Mouse (Mus musculus) heart, postnatal 0 days (tissue): ENCODE measurements around the gene Zfp281. TPM values are rescaled to one million over a fixed set of nuclear protein-coding genes. Genes with fewer than 3 reads are reported as not detected.
A peak's percentile ranks its signal among the peaks of the same experiment; 100 is the strongest.

Experiments
- ATAC-seq: fragments of 200-750 bp; cut with Nextera tagmentation; 2 replicates; pipeline ENCODE4 v1.8.0; 2017; ENCODE audit warnings: low read depth, moderate number of reproducible peaks, moderate library complexity; ENCODE audit not compliant: insufficient read depth
- DNase-seq: peaks from one replicate; pipeline ENCODE4 v3.0.0-alpha.2; 2016; ENCODE audit warnings: low spot score
- H3K27ac ChIP-seq: fragments of 300-500 bp; sonication (generic); 2 replicates; pipeline ENCODE4 v1.5.1; 2014; ENCODE audit warnings: low read depth, mild to moderate bottlenecking
- H3K27me3 ChIP-seq: fragments of 300-500 bp; sonication (generic); 2 replicates; pipeline ENCODE4 v1.6.1; 2014; ENCODE audit warnings: low read length, mixed read lengths; ENCODE audit not compliant: control insufficient read depth, insufficient read depth
- H3K36me3 ChIP-seq: fragments of 300-500 bp; sonication (generic); replicated peaks from 2 replicates; pipeline ENCODE4 v1.6.1; 2014; ENCODE audit warnings: low read length, mixed read lengths; ENCODE audit not compliant: control insufficient read depth, insufficient read depth
- H3K4me1 ChIP-seq: fragments of 300-500 bp; sonication (generic); 2 replicates; pipeline ENCODE4 v1.6.1; 2014; ENCODE audit warnings: antibody characterized with exemption; ENCODE audit not compliant: control insufficient read depth, insufficient read depth
- H3K4me2 ChIP-seq: fragments of 300-500 bp; sonication (generic); 2 replicates; pipeline ENCODE4 v1.6.1; 2014; ENCODE audit warnings: low read depth, mild to moderate bottlenecking, low read length, moderate library complexity
- H3K4me3 ChIP-seq: fragments of 300-500 bp; sonication (generic); 2 replicates; pipeline ENCODE4 v1.5.1; 2014; ENCODE audit warnings: low read depth, low read length
- H3K9ac ChIP-seq: fragments of 300-500 bp; sonication (generic); replicated peaks from 2 replicates; pipeline ENCODE4 v1.6.1; 2014; ENCODE audit warnings: low read depth, low read length, mixed read lengths
- H3K9me3 ChIP-seq: fragments of 300-500 bp; sonication (generic); replicated peaks from 2 replicates; pipeline ENCODE4 v1.6.1; 2016; ENCODE audit warnings: low read length; ENCODE audit not compliant: control insufficient read depth
- CTCF ChIP-seq: IDR thresholded peaks from 2 replicates; pipeline ENCODE4 v1.5.1; 2016; ENCODE audit warnings: antibody characterized with exemption, control low read depth, low read depth
- EP300 ChIP-seq: IDR thresholded peaks from 2 replicates; pipeline ENCODE4 v1.6.1; 2016; ENCODE audit warnings: antibody characterized with exemption, low read depth
- WGBS: fragments of 180-500 bp; shearing (Covaris S2); extraction: QIAGEN DNeasy Blood & Tissue Kit; methylation state at CpG from one replicate; pipeline ENCODE4 v1.1.7; 2014; 5-methylcytosine and 5-hydroxymethylcytosine counted together
- polyA plus RNA-seq: library from polyadenylated mRNA; unstranded; fragments of >200 nt; fragmentation: Nextera tagmentation; extraction: Ambion mirVana; gene quantifications from 2 replicates; pipeline ENCODE4 v1.2.1, GENCODE M21; 2015
- total RNA-seq: library from RNA; depleted of rRNA; stranded (reverse); fragments of >200 nt; gene quantifications from 2 replicates; pipeline ENCODE4 v1.2.3, GENCODE M21; 2014; ENCODE audit warnings: low replicate concordance

Gene Zfp281
- total and polyA plus RNA-seq, 2 experiments from 2014 or later = 8.3 to 16.2 TPM

DNA sequence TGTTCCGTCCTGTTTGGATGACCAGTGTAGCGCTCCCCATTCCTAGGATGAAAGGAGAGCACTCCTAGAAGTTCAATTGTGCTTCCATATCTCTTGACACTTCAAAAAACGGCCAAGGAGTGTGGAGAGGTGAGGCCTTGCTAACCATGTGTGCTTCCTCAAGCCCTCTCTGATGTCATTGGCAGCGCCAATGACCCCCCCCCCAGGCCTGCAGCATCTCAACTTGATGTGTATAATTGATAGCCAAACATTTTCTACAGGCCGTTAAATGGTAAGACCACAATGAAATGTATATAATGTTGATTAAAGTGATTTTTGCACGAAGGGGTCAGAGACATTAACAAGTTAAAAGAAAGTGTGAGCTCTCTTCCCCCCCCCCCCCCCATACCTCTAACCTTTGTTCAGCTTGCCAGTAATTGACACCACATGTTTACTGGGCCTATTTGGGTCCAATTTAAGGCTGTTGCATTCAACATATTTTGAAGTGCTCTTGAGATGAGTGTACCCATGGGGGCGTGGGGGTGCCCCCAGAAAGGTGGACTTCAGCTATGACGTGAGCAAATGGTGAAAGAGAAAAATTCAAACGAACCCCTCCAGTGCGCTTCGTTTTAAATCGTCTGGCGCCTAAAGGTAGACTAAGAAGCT lies 36.8 kb upstream of the Zfp281 start:
- H3K9me3 ChIP-seq = no peaks in the 10 kb centered on the region
- WGBS = 79% methylated on average over 13 of the region's 13 CpGs
- ATAC-seq (no peak), DNase-seq (no peak)
- no peak for TF ChIP-seq CTCF
- TF ChIP-seq EP300 = no peak
- peaks cover 8% of the 10 kb centered on the region; the same call in 1 of the 2 replicates for H3K4me1 ChIP-seq
- no peaks in the 10 kb centered on the region for H3K27me3 ChIP-seq
- H3K27ac ChIP-seq = no peak overlapping the region
- H3K4me2 ChIP-seq = no peak overlapping the region
- H3K4me3 ChIP-seq = no peak overlapping the region
- no peaks in the 10 kb centered on the region for H3K36me3 ChIP-seq
- H3K9ac ChIP-seq = no peak overlapping the region

DNA sequence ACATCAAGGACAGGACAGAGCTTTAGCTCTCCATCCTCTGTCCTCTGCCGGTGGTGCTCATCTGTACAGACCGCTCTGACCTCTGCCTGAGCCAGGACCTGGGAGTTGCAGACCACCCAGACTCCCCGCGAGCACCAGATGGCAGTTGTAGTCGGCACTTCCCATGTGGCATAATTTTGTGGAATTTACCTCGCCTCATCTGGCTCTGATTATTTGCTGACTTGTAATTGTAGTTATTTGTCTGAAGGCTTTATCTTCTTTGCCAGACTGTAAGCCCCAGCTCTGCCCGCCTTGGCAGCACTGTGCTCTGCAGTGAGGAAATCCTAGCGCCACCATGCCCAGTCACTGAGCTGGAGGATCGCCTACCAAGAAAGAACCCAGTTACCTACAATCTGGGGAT lies 35.8 kb upstream of the Zfp281 start:
- no peak overlapping the region for H3K4me3 ChIP-seq

DNA sequence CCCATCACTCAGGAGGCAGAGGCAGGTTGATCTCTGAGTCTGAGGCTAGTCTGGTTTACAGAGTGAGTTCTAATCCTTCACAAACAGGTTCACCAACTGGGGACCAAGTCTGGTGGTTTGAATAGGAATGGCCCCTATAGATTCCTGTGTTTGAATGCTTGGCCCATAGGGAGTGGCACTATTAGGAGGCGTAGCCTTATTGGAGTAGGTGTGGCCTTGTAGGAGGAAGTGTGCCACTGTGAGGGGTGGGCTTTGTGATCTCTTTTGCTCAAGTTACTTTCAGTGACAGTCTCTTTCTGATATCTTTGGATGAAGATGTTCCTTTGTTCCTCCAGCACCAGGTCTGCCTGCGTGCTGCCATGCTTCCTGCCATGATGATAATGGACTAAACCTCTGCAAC lies 32.0 kb upstream of the Zfp281 start:
- 91% methylated on average over 2 of the region's 2 CpGs for WGBS
- H3K9ac ChIP-seq = no peak overlapping the region
- TF ChIP-seq EP300 = no peak
- TF ChIP-seq CTCF = no peak
- H3K4me3 ChIP-seq = no peak overlapping the region
- DNase-seq = no peak
- no peak for ATAC-seq
- no peak overlapping the region for H3K27ac ChIP-seq
- no peaks in the 10 kb centered on the region for H3K27me3 ChIP-seq
- H3K36me3 ChIP-seq = no peaks in the 10 kb centered on the region
- peaks cover 8% of the 10 kb centered on the region; the same call in 1 of the 2 replicates for H3K4me1 ChIP-seq
- no peaks in the 10 kb centered on the region for H3K9me3 ChIP-seq
- H3K4me2 ChIP-seq = no peak overlapping the region

More for the DNA sequence above, 35.8 kb upstream of the Zfp281 start:
- TF ChIP-seq CTCF (no peak), EP300 (no peak)
- DNase-seq (no peak), ATAC-seq (no peak)
- Histone ChIP-seq H3K4me1 (peaks cover 8% of the 10 kb centered on the region; the same call in 1 of the 2 replicates), H3K4me2 (peak overlapping the region; percentile 26; the same call in 1 of the 2 replicates), H3K9me3 (no peaks in the 10 kb centered on the region), H3K9ac (no peak overlapping the region), H3K36me3 (no peaks in the 10 kb centered on the region), H3K27me3 (no peaks in the 10 kb centered on the region), H3K27ac (no peak overlapping the region)
- 15% methylated on average over 9 of the region's 9 CpGs for WGBS

DNA sequence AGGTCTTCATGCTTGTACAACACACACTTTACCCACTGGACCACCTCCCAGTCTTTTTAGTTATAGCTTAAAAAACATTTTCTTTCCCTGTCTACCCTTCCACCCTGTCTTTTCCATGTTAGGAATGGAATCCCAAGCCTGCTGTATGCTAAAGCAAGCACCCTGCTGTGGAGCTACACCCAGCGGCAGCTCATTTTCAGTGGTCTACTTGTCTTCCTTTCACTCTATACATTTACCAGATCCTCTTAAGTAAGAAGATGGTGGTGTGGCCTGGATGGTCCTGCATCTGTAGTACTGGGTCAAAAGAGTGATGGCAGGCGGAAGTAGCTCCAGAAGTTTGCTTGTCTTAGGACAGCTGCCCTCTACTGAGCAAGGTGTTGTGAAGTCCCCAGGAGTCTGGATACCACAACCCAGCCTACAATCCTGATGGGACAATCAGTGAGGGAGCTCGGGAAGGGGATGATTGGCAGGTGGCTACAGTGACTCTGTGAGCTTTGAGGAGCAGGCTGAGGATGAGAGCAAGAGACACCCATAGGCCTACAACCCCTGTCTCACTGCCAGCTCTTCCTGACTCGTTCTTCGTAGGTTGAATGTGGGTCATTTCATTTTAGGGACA lies 30.4 kb upstream of the Zfp281 start:
- no peaks in the 10 kb centered on the region for H3K9me3 ChIP-seq

DNA sequence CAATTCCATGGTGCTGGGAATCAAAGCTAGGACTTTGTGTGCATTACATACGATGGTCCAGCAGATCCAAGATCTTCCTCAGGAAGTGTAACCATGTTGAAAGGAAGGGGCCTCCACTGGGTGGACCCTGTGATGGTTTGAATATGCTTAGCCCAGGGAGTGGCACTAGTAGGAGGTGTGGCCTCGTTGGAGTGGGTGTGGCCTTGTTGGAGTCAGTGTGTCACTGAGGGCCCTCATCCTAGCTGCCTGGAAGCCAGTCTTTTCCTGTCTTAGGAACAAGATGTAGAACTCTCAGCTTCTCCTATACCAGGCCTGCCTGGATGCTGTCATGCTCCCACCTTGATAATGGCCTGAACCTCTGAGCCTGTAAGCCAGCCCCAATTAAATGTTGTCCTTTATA lies 27.9 kb upstream of the Zfp281 start:
- Histone ChIP-seq H3K27me3 (no peaks in the 10 kb centered on the region), H3K36me3 (no peaks in the 10 kb centered on the region), H3K27ac (no peak overlapping the region), H3K4me1 (no peaks in the 10 kb centered on the region), H3K9ac (no peak overlapping the region), H3K4me2 (no peak overlapping the region), H3K4me3 (no peak overlapping the region), H3K9me3 (no peaks in the 10 kb centered on the region)
- no peak for TF ChIP-seq EP300
- no peak for TF ChIP-seq CTCF
- DNase-seq (no peak), ATAC-seq (no peak)
- WGBS = 72% methylated on average over 2 of the region's 2 CpGs

More for the DNA sequence above, 30.4 kb upstream of the Zfp281 start:
- Histone ChIP-seq H3K4me3 (no peak overlapping the region), H3K27me3 (no peaks in the 10 kb centered on the region), H3K36me3 (no peaks in the 10 kb centered on the region), H3K27ac (no peak overlapping the region), H3K4me2 (no peak overlapping the region), H3K4me1 (no peaks in the 10 kb centered on the region), H3K9ac (no peak overlapping the region)
- ATAC-seq (no peak), DNase-seq (no peak)
- 80% methylated on average over 5 of the region's 5 CpGs for WGBS
- TF ChIP-seq CTCF (no peak), EP300 (no peak)
